Mouse (Mus musculus) heart, embryonic 11.5 days (tissue): ENCODE measurements at regions not wholly inside any gene's neighbourhood (a gene's known extent, or its start where the extent isn't known, plus 50 kb on each side); places are given as distances from the start of the nearest gene placed in this dataset.

Source experiments
- ATAC-seq: fragments of 200-750 bp; cut with Nextera tagmentation; replicated peaks from 2 replicates; pipeline ENCODE4 v1.8.0; 2017; ENCODE audit warnings: moderate library complexity; ENCODE audit not compliant: insufficient number of reproducible peaks, low FRiP score, low TSS enrichment
- H3K27ac ChIP-seq: fragments of 300-500 bp; sonication (generic); 2 replicates; pipeline ENCODE4 v1.5.1; 2014; ENCODE audit warnings: mild to moderate bottlenecking, low read depth, low read length
- H3K27me3 ChIP-seq: fragments of 300-500 bp; sonication (generic); 2 replicates; pipeline ENCODE4 v1.6.1; 2014; ENCODE audit warnings: mild to moderate bottlenecking, low read length, mixed read lengths; ENCODE audit not compliant: control insufficient read depth, insufficient read depth
- H3K36me3 ChIP-seq: fragments of 300-500 bp; sonication (generic); 2 replicates; pipeline ENCODE4 v1.6.1; 2014; ENCODE audit warnings: mild to moderate bottlenecking, low read length, moderate library complexity, mixed read lengths; ENCODE audit not compliant: control insufficient read depth, insufficient read depth
- H3K4me1 ChIP-seq: fragments of 300-500 bp; sonication (generic); 2 replicates; pipeline ENCODE4 v1.6.1; 2014; ENCODE audit warnings: low read length; ENCODE audit not compliant: control insufficient read depth, insufficient read depth
- H3K4me2 ChIP-seq: fragments of 300-500 bp; sonication (generic); 2 replicates; pipeline ENCODE4 v1.6.1; 2014; ENCODE audit warnings: mild to moderate bottlenecking, moderate library complexity
- H3K4me3 ChIP-seq: fragments of 300-500 bp; sonication (generic); 2 replicates; pipeline ENCODE4 v1.5.1; 2014; ENCODE audit warnings: low read depth, low read length
- H3K9ac ChIP-seq: fragments of 300-500 bp; sonication (generic); 2 replicates; pipeline ENCODE4 v1.6.1; 2014; ENCODE audit warnings: mild to moderate bottlenecking, low read depth, low read length, moderate library complexity
- H3K9me3 ChIP-seq: fragments of 300-500 bp; sonication (generic); replicated peaks from 2 replicates; pipeline ENCODE4 v1.6.1; 2016; ENCODE audit warnings: low read length; ENCODE audit not compliant: control insufficient read depth
- WGBS: fragments of 180-500 bp; shearing (Covaris S2); extraction: QIAGEN DNeasy Blood & Tissue Kit; methylation state at CpG from one replicate; pipeline ENCODE4 v1.1.7; 2014; ENCODE audit not compliant: insufficient replicate concordance; 5-methylcytosine and 5-hydroxymethylcytosine counted together

GRCm38 (mm10) chr8:53938392-53938791 lies 139.0 kb upstream of the Vegfc start:
- Histone ChIP-seq H3K9me3 (no peaks in the 10 kb centered on the region), H3K36me3 (no peaks in the 10 kb centered on the region), H3K27ac (no peak overlapping the region), H3K27me3 (no peaks in the 10 kb centered on the region), H3K9ac (no peak overlapping the region), H3K4me3 (no peak overlapping the region), H3K4me2 (no peak overlapping the region), H3K4me1 (no peaks in the 10 kb centered on the region)
- ATAC-seq = no peak

GRCm38 (mm10) chr8:53939519-53939918 lies 137.9 kb upstream of the Vegfc start:
- Histone ChIP-seq H3K27ac (no peak overlapping the region), H3K9ac (no peak overlapping the region), H3K4me2 (no peak overlapping the region), H3K4me3 (no peak overlapping the region), H3K36me3 (no peaks in the 10 kb centered on the region), H3K9me3 (no peaks in the 10 kb centered on the region), H3K27me3 (no peaks in the 10 kb centered on the region), H3K4me1 (no peaks in the 10 kb centered on the region)
- 63% methylated on average over 1 of the region's 1 CpGs for WGBS
- ATAC-seq = no peak

GRCm38 (mm10) chr8:53941144-53941543 lies 136.3 kb upstream of the Vegfc start:
- no peaks in the 10 kb centered on the region for H3K9me3 ChIP-seq
- no peak overlapping the region for H3K9ac ChIP-seq
- WGBS = 87% methylated on average over 2 of the region's 2 CpGs
- H3K4me2 ChIP-seq = no peak overlapping the region
- no peaks in the 10 kb centered on the region for H3K4me1 ChIP-seq
- H3K4me3 ChIP-seq = no peak overlapping the region
- no peaks in the 10 kb centered on the region for H3K27me3 ChIP-seq
- H3K27ac ChIP-seq = no peak overlapping the region
- no peaks in the 10 kb centered on the region for H3K36me3 ChIP-seq
- no peak for ATAC-seq

GRCm38 (mm10) chr8:53945561-53945960 lies 131.8 kb upstream of the Vegfc start:
- Histone ChIP-seq H3K27ac (no peak overlapping the region), H3K4me2 (no peak overlapping the region), H3K27me3 (no peaks in the 10 kb centered on the region), H3K9ac (no peak overlapping the region), H3K36me3 (no peaks in the 10 kb centered on the region), H3K4me3 (no peak overlapping the region), H3K4me1 (no peaks in the 10 kb centered on the region), H3K9me3 (no peaks in the 10 kb centered on the region)
- ATAC-seq = no peak
- 55% methylated on average over 2 of the region's 2 CpGs for WGBS

- no peak overlapping the region for H3K9ac ChIP-seq
- H3K4me3 ChIP-seq = no peak overlapping the region
- H3K9me3 ChIP-seq = no peaks in the 10 kb centered on the region
- no peaks in the 10 kb centered on the region for H3K4me1 ChIP-seq
- H3K36me3 ChIP-seq = no peaks in the 10 kb centered on the region
- no peaks in the 10 kb centered on the region for H3K27me3 ChIP-seq
- ATAC-seq = no peak
- H3K27ac ChIP-seq = no peak overlapping the region
- H3K4me2 ChIP-seq = no peak overlapping the region
Observed at GRCm38 (mm10) chr8:53947384-53947783, 130.0 kb upstream of the Vegfc start.

- Histone ChIP-seq H3K27ac (no peak overlapping the region), H3K36me3 (no peaks in the 10 kb centered on the region), H3K9ac (no peak overlapping the region), H3K4me2 (no peak overlapping the region), H3K4me3 (no peak overlapping the region), H3K4me1 (no peaks in the 10 kb centered on the region), H3K27me3 (no peaks in the 10 kb centered on the region), H3K9me3 (no peaks in the 10 kb centered on the region)
- 71% methylated on average over 4 of the region's 4 CpGs for WGBS
- no peak for ATAC-seq
Observed at GRCm38 (mm10) chr8:53954476-53955158, 122.8 kb upstream of the Vegfc start.

- Histone ChIP-seq H3K9ac (no peak overlapping the region), H3K27me3 (no peaks in the 10 kb centered on the region), H3K27ac (no peak overlapping the region), H3K9me3 (no peaks in the 10 kb centered on the region), H3K4me2 (no peak overlapping the region), H3K36me3 (no peaks in the 10 kb centered on the region), H3K4me1 (no peaks in the 10 kb centered on the region), H3K4me3 (no peak overlapping the region)
- WGBS = 73% methylated on average over 2 of the region's 2 CpGs
- no peak for ATAC-seq
Observed at GRCm38 (mm10) chr8:53956148-53956547, 121.3 kb upstream of the Vegfc start.

- peak; percentile 55; the same call in 1 of the 2 replicates for ATAC-seq
- H3K4me3 ChIP-seq = no peak overlapping the region
- no peaks in the 10 kb centered on the region for H3K36me3 ChIP-seq
- H3K9ac ChIP-seq = no peak overlapping the region
- H3K27ac ChIP-seq = no peak overlapping the region
- H3K4me1 ChIP-seq = no peaks in the 10 kb centered on the region
- no peaks in the 10 kb centered on the region for H3K9me3 ChIP-seq
- no peak overlapping the region for H3K4me2 ChIP-seq
- WGBS = 14% methylated on average over 1 of the region's 1 CpGs
- H3K27me3 ChIP-seq = no peaks in the 10 kb centered on the region
Observed at GRCm38 (mm10) chr8:53958548-53958947, 118.9 kb upstream of the Vegfc start.

- Histone ChIP-seq H3K36me3 (no peaks in the 10 kb centered on the region), H3K4me1 (no peaks in the 10 kb centered on the region), H3K4me2 (no peak overlapping the region), H3K27me3 (no peaks in the 10 kb centered on the region), H3K9ac (no peak overlapping the region), H3K9me3 (no peaks in the 10 kb centered on the region), H3K27ac (no peak overlapping the region), H3K4me3 (no peak overlapping the region)
- ATAC-seq = no peak
- 94% methylated on average over 1 of the region's 1 CpGs for WGBS
Observed at GRCm38 (mm10) chr8:53962993-53963392, 114.4 kb upstream of the Vegfc start.
